Mouse (Mus musculus): ENCODE data around the gene Zbtb20. TPM values are rescaled to one million over a fixed set of nuclear protein-coding genes. Genes with fewer than 3 reads are reported as not detected.

Gene Zbtb20
- polyA plus RNA-seq, 1 experiment from 2014 or later: 30.9 TPM

- Histone ChIP-seq H3K27me3 (replicated peaks) (no peaks in the 10 kb centered on the region), H3K36me3 (no peaks in the 10 kb centered on the region), H3K9ac (no peak overlapping the region), H3K27ac (replicated peaks) (no peak overlapping the region), H3K4me3 (no peak overlapping the region), H3K9me3 (no peaks in the 10 kb centered on the region), H3K4me1 (peaks cover 45% of the 10 kb centered on the region), H3K4me2 (no peak overlapping the region)
- ATAC-seq (ENCODE audit: extremely low read depth, insufficient number of reproducible peaks, low FRiP score, low TSS enrichment): no peak
- WGBS: 61% methylated on average over 13 of the region's 13 CpGs
Measured at GRCm38 (mm10) chr16:43463684-43464475, 588.2 kb downstream of the Zbtb20 start.

DNA sequence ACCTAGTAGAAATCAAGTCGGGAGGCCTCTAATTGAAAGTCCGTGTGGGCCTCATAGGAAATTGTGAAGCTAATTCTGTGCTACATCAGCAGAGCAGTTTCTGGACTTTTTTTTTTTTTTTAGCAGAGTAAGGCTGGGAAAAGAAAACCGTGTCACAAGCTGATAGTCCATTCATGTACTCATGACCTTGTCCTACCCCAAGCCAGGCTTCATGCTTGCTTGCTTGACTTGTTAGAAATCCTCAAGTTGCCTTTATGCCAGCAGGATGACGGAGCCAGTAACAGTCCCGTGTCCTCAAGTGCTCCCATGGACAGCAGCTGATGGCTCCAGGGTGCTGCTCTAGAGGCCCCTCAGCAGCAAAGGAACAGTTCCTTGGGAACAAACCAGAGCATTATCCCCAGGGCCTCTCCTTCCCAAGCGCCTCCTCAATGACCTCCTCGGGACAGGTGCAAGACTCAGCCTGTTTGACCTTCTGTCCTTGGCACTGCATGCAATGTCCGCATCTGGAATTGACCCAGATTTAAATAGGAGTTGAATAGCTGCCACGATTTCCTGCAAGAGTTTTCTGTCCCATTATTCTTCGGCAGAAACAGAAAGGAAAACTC, 588.9 kb downstream of the Zbtb20 start:
- Histone ChIP-seq H3K9me3 (no peaks in the 10 kb centered on the region), H3K36me3 (no peaks in the 10 kb centered on the region), H3K27me3 (replicated peaks) (no peaks in the 10 kb centered on the region), H3K4me3 (no peak overlapping the region), H3K27ac (replicated peaks) (peak overlapping the region; percentile 55), H3K4me2 (no peak overlapping the region), H3K9ac (no peak overlapping the region), H3K4me1 (peaks cover 39% of the 10 kb centered on the region)
- ATAC-seq (ENCODE audit: extremely low read depth, insufficient number of reproducible peaks, low FRiP score, low TSS enrichment): no peak
- 56% methylated on average over 10 of the region's 10 CpGs for WGBS

- 0 out of 2 replicates have a peak overlapping the region, but pooled peaks have one; percentile 12 for H3K27ac ChIP-seq (replicated peaks)
- H3K4me2 ChIP-seq: no peak overlapping the region
- WGBS: 62% methylated on average over 3 of the region's 3 CpGs
- no peaks in the 10 kb centered on the region for H3K9me3 ChIP-seq
- H3K4me3 ChIP-seq: no peak overlapping the region
- ATAC-seq (ENCODE audit: extremely low read depth, insufficient number of reproducible peaks, low FRiP score, low TSS enrichment): no peak
- no peaks in the 10 kb centered on the region for H3K27me3 ChIP-seq (replicated peaks)
- H3K4me1 ChIP-seq: peaks cover 39% of the 10 kb centered on the region
- no peaks in the 10 kb centered on the region for H3K36me3 ChIP-seq
- H3K9ac ChIP-seq: no peak overlapping the region
Measured at GRCm38 (mm10) chr16:43465368-43465839, 589.7 kb downstream of the Zbtb20 start.

- ATAC-seq (ENCODE audit: extremely low read depth, insufficient number of reproducible peaks, low FRiP score, low TSS enrichment): no peak
- peaks cover 39% of the 10 kb centered on the region for H3K4me1 ChIP-seq
- 84% methylated on average over 9 of the region's 9 CpGs for WGBS
- H3K4me3 ChIP-seq: no peak overlapping the region
- H3K27me3 ChIP-seq (replicated peaks): no peaks in the 10 kb centered on the region
- H3K4me2 ChIP-seq: no peak overlapping the region
- no peaks in the 10 kb centered on the region for H3K36me3 ChIP-seq
- no peaks in the 10 kb centered on the region for H3K9me3 ChIP-seq
- no peak overlapping the region for H3K9ac ChIP-seq
- no peak overlapping the region for H3K27ac ChIP-seq (replicated peaks)
Measured at GRCm38 (mm10) chr16:43465921-43466748, 590.5 kb downstream of the Zbtb20 start.

DNA sequence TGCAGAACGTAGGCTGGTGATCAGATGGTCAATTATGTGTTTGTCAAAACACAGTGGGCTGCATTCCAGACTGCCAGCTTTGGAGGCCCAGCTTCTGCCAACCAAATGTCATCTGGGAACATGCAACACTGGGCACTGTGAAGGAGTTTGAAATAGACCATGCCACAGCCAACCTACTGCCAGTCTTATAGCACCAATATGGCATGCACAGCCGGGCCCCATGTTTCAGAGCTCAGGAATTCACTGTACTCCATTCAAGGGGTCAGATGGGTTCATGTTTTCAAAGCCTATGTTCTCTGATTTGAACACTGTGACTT, 591.0 kb downstream of the Zbtb20 start:
- H3K4me2 ChIP-seq: no peak overlapping the region
- H3K27me3 ChIP-seq (replicated peaks): no peaks in the 10 kb centered on the region
- ATAC-seq (ENCODE audit: extremely low read depth, insufficient number of reproducible peaks, low FRiP score, low TSS enrichment): no peak
- no peak overlapping the region for H3K4me3 ChIP-seq
- no peak overlapping the region for H3K27ac ChIP-seq (replicated peaks)
- WGBS: 77% methylated on average over 2 of the region's 2 CpGs
- H3K9ac ChIP-seq: no peak overlapping the region
- no peaks in the 10 kb centered on the region for H3K9me3 ChIP-seq
- no peaks in the 10 kb centered on the region for H3K36me3 ChIP-seq
- peaks cover 39% of the 10 kb centered on the region for H3K4me1 ChIP-seq

DNA sequence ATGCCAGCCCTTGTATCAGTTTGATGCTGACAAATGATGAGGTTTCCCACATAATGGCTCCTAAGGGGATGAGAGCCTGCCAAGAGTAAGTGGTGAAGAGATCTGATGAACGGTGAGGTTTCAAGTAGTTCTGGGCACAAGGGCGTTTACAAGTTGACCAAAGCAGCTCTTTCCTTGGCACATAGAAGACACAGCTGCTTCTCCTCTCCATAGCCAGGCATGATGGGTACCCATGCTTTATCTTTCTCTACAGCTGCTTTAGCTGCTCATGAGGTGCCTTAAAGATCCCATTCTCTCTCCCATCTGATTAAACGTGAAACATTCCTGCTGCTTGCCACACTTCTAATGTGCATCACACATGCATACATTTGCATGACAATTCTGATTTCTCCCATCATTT, 595.4 kb downstream of the Zbtb20 start:
- Histone ChIP-seq H3K4me2 (no peak overlapping the region), H3K4me3 (no peak overlapping the region), H3K27me3 (replicated peaks) (no peaks in the 10 kb centered on the region), H3K9ac (no peak overlapping the region), H3K27ac (replicated peaks) (no peak overlapping the region), H3K4me1 (peaks cover 13% of the 10 kb centered on the region), H3K36me3 (no peaks in the 10 kb centered on the region), H3K9me3 (no peaks in the 10 kb centered on the region)
- no peak for ATAC-seq (ENCODE audit: extremely low read depth, insufficient number of reproducible peaks, low FRiP score, low TSS enrichment)
- 79% methylated on average over 3 of the region's 3 CpGs for WGBS

- no peak for ATAC-seq (ENCODE audit: extremely low read depth, insufficient number of reproducible peaks, low FRiP score, low TSS enrichment)
- peaks cover 9% of the 10 kb centered on the region for H3K4me1 ChIP-seq
- H3K27ac ChIP-seq (replicated peaks): no peak overlapping the region
- H3K4me3 ChIP-seq: peak overlapping the region; percentile 17; the same call in 1 of the 2 replicates
- peak overlapping the region; percentile 68; the same call in 1 of the 2 replicates for H3K9ac ChIP-seq
- no peaks in the 10 kb centered on the region for H3K36me3 ChIP-seq
- no peaks in the 10 kb centered on the region for H3K9me3 ChIP-seq
- 63% methylated on average over 11 of the region's 11 CpGs for WGBS
- H3K4me2 ChIP-seq: peak overlapping the region; percentile 49
- H3K27me3 ChIP-seq (replicated peaks): no peaks in the 10 kb centered on the region
Measured at GRCm38 (mm10) chr16:43474941-43475728, 599.5 kb downstream of the Zbtb20 start.

DNA sequence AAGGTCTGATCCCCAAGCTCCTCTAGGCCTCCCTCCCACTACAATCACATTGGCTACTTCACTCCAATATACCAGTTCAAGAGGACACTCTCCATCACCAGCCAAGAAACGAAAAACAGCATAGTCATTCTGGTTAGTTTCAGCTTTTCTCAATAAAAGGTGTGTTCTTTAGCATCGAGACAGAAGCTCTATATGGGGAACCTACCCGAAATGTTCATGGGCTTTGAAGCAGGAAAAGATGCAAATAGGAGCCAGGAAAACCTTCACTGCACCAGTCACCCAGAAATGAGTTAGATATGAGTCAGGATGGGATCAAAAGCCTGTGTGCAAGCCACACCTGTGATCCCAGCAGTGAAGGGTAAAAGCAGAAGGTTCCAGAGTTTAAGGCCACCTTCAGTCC, 601.2 kb downstream of the Zbtb20 start:
- Histone ChIP-seq H3K27me3 (replicated peaks) (no peaks in the 10 kb centered on the region), H3K4me3 (no peak overlapping the region), H3K36me3 (no peaks in the 10 kb centered on the region), H3K9me3 (no peaks in the 10 kb centered on the region), H3K4me2 (no peak overlapping the region), H3K9ac (no peak overlapping the region), H3K27ac (replicated peaks) (no peak overlapping the region), H3K4me1 (peaks cover 9% of the 10 kb centered on the region)
- ATAC-seq (ENCODE audit: extremely low read depth, insufficient number of reproducible peaks, low FRiP score, low TSS enrichment): no peak
- 83% methylated on average over 3 of the region's 3 CpGs for WGBS

- H3K9me3 ChIP-seq: no peaks in the 10 kb centered on the region
- no peak overlapping the region for H3K4me3 ChIP-seq
- WGBS: 90% methylated on average over 1 of the region's 1 CpGs
- no peak overlapping the region for H3K4me2 ChIP-seq
- no peaks in the 10 kb centered on the region for H3K27me3 ChIP-seq (replicated peaks)
- ATAC-seq (ENCODE audit: extremely low read depth, insufficient number of reproducible peaks, low FRiP score, low TSS enrichment): no peak
- peaks cover 9% of the 10 kb centered on the region for H3K4me1 ChIP-seq
- no peak overlapping the region for H3K9ac ChIP-seq
- H3K36me3 ChIP-seq: no peaks in the 10 kb centered on the region
- no peak overlapping the region for H3K27ac ChIP-seq (replicated peaks)
Measured at GRCm38 (mm10) chr16:43478352-43478751, 602.7 kb downstream of the Zbtb20 start.

GRCm38 (mm10) chr16:43480532-43480931, 604.9 kb downstream of the Zbtb20 start:
- H3K27me3 ChIP-seq (replicated peaks): no peaks in the 10 kb centered on the region
- no peak overlapping the region for H3K4me3 ChIP-seq
- ATAC-seq (ENCODE audit: extremely low read depth, insufficient number of reproducible peaks, low FRiP score, low TSS enrichment): no peak
- H3K9me3 ChIP-seq: no peaks in the 10 kb centered on the region
- no peaks in the 10 kb centered on the region for H3K4me1 ChIP-seq
- H3K9ac ChIP-seq: no peak overlapping the region
- H3K27ac ChIP-seq (replicated peaks): no peak overlapping the region
- no peak overlapping the region for H3K4me2 ChIP-seq
- H3K36me3 ChIP-seq: no peaks in the 10 kb centered on the region
- 82% methylated on average over 6 of the region's 6 CpGs for WGBS

- no peak overlapping the region for H3K4me2 ChIP-seq
- H3K36me3 ChIP-seq: no peaks in the 10 kb centered on the region
- H3K9me3 ChIP-seq: no peaks in the 10 kb centered on the region
- no peak for ATAC-seq (ENCODE audit: extremely low read depth, insufficient number of reproducible peaks, low FRiP score, low TSS enrichment)
- 67% methylated on average over 3 of the region's 3 CpGs for WGBS
- no peaks in the 10 kb centered on the region for H3K4me1 ChIP-seq
- H3K4me3 ChIP-seq: no peak overlapping the region
- no peak overlapping the region for H3K9ac ChIP-seq
- H3K27me3 ChIP-seq (replicated peaks): no peaks in the 10 kb centered on the region
- H3K27ac ChIP-seq (replicated peaks): no peak overlapping the region
Measured at GRCm38 (mm10) chr16:43482125-43482524, 606.4 kb downstream of the Zbtb20 start.
